Mouse (Mus musculus) MEL (cell line): Measurements from ENCODE around the gene Nkx2-3. TPM values are rescaled to one million over a fixed set of nuclear protein-coding genes. Genes with fewer than 3 reads are reported as not detected.

Experiments
- DNase-seq: peaks from one replicate; pipeline ENCODE4 v3.0.0; 2011; ENCODE audit warnings: low read depth, low spot score
- H3K27ac ChIP-seq: 2 replicates; pipeline ENCODE4 v1.5.1; 2012; ENCODE audit warnings: low read depth, mild to moderate bottlenecking, control low read depth, low read length, moderate library complexity; ENCODE audit not compliant: control insufficient read depth
- H3K27me3 ChIP-seq, 2 experiments: fragments of 150-350 bp in 1 of 2; sonication (generic) in 1 of 2; 2 replicates each; pipeline ENCODE4 v1.6.1; 2012; ENCODE audit warnings: low read length in 2 of 2, mild to moderate bottlenecking in 2 of 2, improper control_type of control experiment in 1 of 2, moderate library complexity in 1 of 2; ENCODE audit not compliant: insufficient read depth in 2 of 2, control insufficient read depth in 1 of 2
- H3K36me3 ChIP-seq, 2 experiments: 2 replicates each; pipeline ENCODE4 v1.6.1; 2012 to 2014; ENCODE audit warnings: low read length in 2 of 2, improper control_type of control experiment in 1 of 2, inconsistent platforms in 1 of 2, mild to moderate bottlenecking in 1 of 2; ENCODE audit not compliant: insufficient read depth in 2 of 2, control insufficient read depth in 1 of 2
- H3K4me1 ChIP-seq, 2 experiments: fragments of 150-350 bp in 1 of 2; sonication (generic) in 1 of 2; 2 replicates each; pipeline ENCODE4 v1.6.1; 2012; ENCODE audit warnings: low read length in 2 of 2, improper control_type of control experiment in 1 of 2, mild to moderate bottlenecking in 1 of 2; ENCODE audit not compliant: insufficient read depth in 2 of 2, control insufficient read depth in 1 of 2
- H3K4me3 ChIP-seq, 2 experiments: fragments of 150-350 bp in 1 of 2; sonication (generic) in 1 of 2; 2 replicates each; pipeline ENCODE4 v1.5.1; 2012; ENCODE audit warnings: low read depth in 2 of 2, low read length in 2 of 2, mild to moderate bottlenecking in 2 of 2, moderate library complexity in 2 of 2, control low read depth in 1 of 2, improper control_type of control experiment in 1 of 2; ENCODE audit not compliant: control insufficient read depth in 1 of 2, insufficient read depth in 1 of 2
- H3K79me2 ChIP-seq: 2 replicates; pipeline ENCODE4 v1.6.1; 2012; ENCODE audit warnings: mild to moderate bottlenecking, low read length, moderate library complexity; ENCODE audit not compliant: control insufficient read depth, poor library complexity, insufficient read depth
- H3K9ac ChIP-seq: 2 replicates; pipeline ENCODE4 v1.6.1; 2012; ENCODE audit warnings: low read depth, mild to moderate bottlenecking, control low read depth, low read length, moderate library complexity; ENCODE audit not compliant: control insufficient read depth, poor library complexity, severe bottlenecking
- H3K9me3 ChIP-seq: fragments of 150-350 bp; sonication (generic); replicated peaks from 2 replicates; pipeline ENCODE4 v1.6.1; 2012; ENCODE audit warnings: mild to moderate bottlenecking, low read length, improper control_type of control experiment, moderate library complexity; ENCODE audit not compliant: insufficient read depth
- BHLHE40 ChIP-seq: IDR thresholded peaks from 2 replicates; pipeline ENCODE4 v1.6.1; 2012; ENCODE audit warnings: low read depth, mild to moderate bottlenecking, inconsistent platforms, low read length, improper control_type of control experiment, borderline replicate concordance
- CHD2 ChIP-seq: IDR thresholded peaks from 2 replicates; pipeline ENCODE4 v1.6.1; 2011; ENCODE audit warnings: low read length, improper control_type of control experiment
- CTCF ChIP-seq, 3 experiments: IDR thresholded peaks in 2 of 3; conservative IDR thresholded peaks in 1 of 3; 2 replicates each; pipeline ENCODE4 v1.5.1; 2011 to 2012; ENCODE audit warnings: low read length in 3 of 3, low read depth in 2 of 3, mild to moderate bottlenecking in 2 of 3, improper control_type of control experiment in 1 of 3, inconsistent platforms in 1 of 3, mixed read lengths in 1 of 3, moderate library complexity in 1 of 3; ENCODE audit not compliant: control insufficient read depth in 1 of 3, insufficient read depth in 1 of 3, poor library complexity in 1 of 3, severe bottlenecking in 1 of 3
- E2F4 ChIP-seq: IDR thresholded peaks from 2 replicates; pipeline ENCODE4 v1.6.1; 2011; ENCODE audit warnings: low read depth, low read length, improper control_type of control experiment, borderline replicate concordance
- EP300 ChIP-seq, 2 experiments: IDR thresholded peaks; 2 replicates each; pipeline ENCODE4 v1.6.1; 2011; ENCODE audit warnings: improper control_type of control experiment in 2 of 2, low read length in 2 of 2, low read depth in 1 of 2, mild to moderate bottlenecking in 1 of 2
- GATA1 ChIP-seq: IDR thresholded peaks from 2 replicates; pipeline ENCODE4 v1.6.1; 2011; ENCODE audit warnings: low read depth, low read length, improper control_type of control experiment
- HCFC1 ChIP-seq: IDR thresholded peaks from 2 replicates; pipeline ENCODE4 v1.6.1; 2012; ENCODE audit warnings: low read depth, mild to moderate bottlenecking, inconsistent platforms, low read length, improper control_type of control experiment, moderate library complexity
- JUND ChIP-seq: IDR thresholded peaks from 2 replicates; pipeline ENCODE4 v1.6.1; 2011; ENCODE audit warnings: low read depth, mild to moderate bottlenecking, improper control_type of control experiment, low read length
- MAFK ChIP-seq: IDR thresholded peaks from 2 replicates; pipeline ENCODE4 v1.6.1; 2011; ENCODE audit warnings: low read depth, mild to moderate bottlenecking, low read length, improper control_type of control experiment, borderline replicate concordance
- MEF2A ChIP-seq: IDR thresholded peaks from 2 replicates; pipeline ENCODE4 v1.6.1; 2014; ENCODE audit warnings: low read depth, mild to moderate bottlenecking, inconsistent platforms, low read length, improper control_type of control experiment; ENCODE audit not compliant: poor library complexity, insufficient replicate concordance, severe bottlenecking; ENCODE audit errors: extremely low read depth
- MYB ChIP-seq: IDR thresholded peaks from 2 replicates; pipeline ENCODE4 v1.6.1; 2011; ENCODE audit warnings: mild to moderate bottlenecking, low read depth, low read length, improper control_type of control experiment
- MYC ChIP-seq: IDR thresholded peaks from 2 replicates; pipeline ENCODE4 v1.6.1; 2011; ENCODE audit warnings: low read depth, mild to moderate bottlenecking, low read length, improper control_type of control experiment, moderate library complexity
- NELFE ChIP-seq: IDR thresholded peaks from 2 replicates; pipeline ENCODE4 v1.6.1; 2011; ENCODE audit warnings: low read depth, low read length, improper control_type of control experiment
- NRF1 ChIP-seq: IDR thresholded peaks from 2 replicates; pipeline ENCODE4 v1.6.1; 2014; ENCODE audit warnings: low read depth, mild to moderate bottlenecking, inconsistent platforms, low read length, improper control_type of control experiment, moderate library complexity; ENCODE audit not compliant: poor library complexity, insufficient read depth, severe bottlenecking
- POLR2A ChIP-seq, 2 experiments: IDR thresholded peaks; 2 replicates each; pipeline ENCODE4 v1.6.1; 2011 to 2012; ENCODE audit warnings: low read length in 2 of 2, mild to moderate bottlenecking in 2 of 2, control low read depth in 1 of 2, improper control_type of control experiment in 1 of 2, low read depth in 1 of 2, moderate library complexity in 1 of 2; ENCODE audit not compliant: control insufficient read depth in 1 of 2, insufficient read depth in 1 of 2, poor library complexity in 1 of 2
- POLR2AphosphoS2 ChIP-seq: IDR thresholded peaks from 2 replicates; pipeline ENCODE4 v1.6.1; 2011; ENCODE audit warnings: low read length, improper control_type of control experiment
- POLR2AphosphoS5 ChIP-seq: IDR thresholded peaks from 2 replicates; pipeline ENCODE4 v1.6.1; 2012; ENCODE audit warnings: low read depth, borderline replicate concordance, mild to moderate bottlenecking, inconsistent platforms, low read length, moderate library complexity, mixed read lengths
- RAD21 ChIP-seq: IDR thresholded peaks from 2 replicates; pipeline ENCODE4 v1.6.1; 2011; ENCODE audit warnings: mild to moderate bottlenecking, low read depth, low read length, improper control_type of control experiment
- RCOR1 ChIP-seq: IDR thresholded peaks from 2 replicates; pipeline ENCODE4 v1.6.1; 2012; ENCODE audit warnings: low read depth, mild to moderate bottlenecking, inconsistent platforms, low read length, improper control_type of control experiment
- SIN3A ChIP-seq: IDR thresholded peaks from 2 replicates; pipeline ENCODE4 v1.6.1; 2012; ENCODE audit warnings: low read length, improper control_type of control experiment, inconsistent platforms
- SMC3 ChIP-seq: IDR thresholded peaks from 2 replicates; pipeline ENCODE4 v1.6.1; 2011; ENCODE audit warnings: low read depth, low read length, improper control_type of control experiment
- TAL1 ChIP-seq: IDR thresholded peaks from 2 replicates; pipeline ENCODE4 v1.6.1; 2012; ENCODE audit warnings: mild to moderate bottlenecking, inconsistent platforms, low read length, moderate library complexity, mixed read lengths
- TBP ChIP-seq: IDR thresholded peaks from 2 replicates; pipeline ENCODE4 v1.8.0; 2011; ENCODE audit warnings: low read depth, low read length, improper control_type of control experiment
- TCF12 ChIP-seq: IDR thresholded peaks from 2 replicates; pipeline ENCODE4 v1.6.1; 2014; ENCODE audit warnings: low read depth, mild to moderate bottlenecking, inconsistent platforms, low read length, improper control_type of control experiment, moderate library complexity
- USF1 ChIP-seq: IDR thresholded peaks from 2 replicates; pipeline ENCODE4 v1.6.1; 2014; ENCODE audit warnings: low read depth, mild to moderate bottlenecking, inconsistent platforms, low read length, improper control_type of control experiment, moderate library complexity
- USF2 ChIP-seq, 2 experiments: IDR thresholded peaks; 2 replicates each; pipeline ENCODE4 v1.6.1; 2011 to 2012; ENCODE audit warnings: improper control_type of control experiment in 2 of 2, low read length in 2 of 2, borderline replicate concordance in 1 of 2, inconsistent platforms in 1 of 2, low read depth in 1 of 2, mild to moderate bottlenecking in 1 of 2; ENCODE audit not compliant: insufficient read depth in 1 of 2
- ZMIZ1 ChIP-seq: IDR thresholded peaks from 2 replicates; pipeline ENCODE4 v1.6.1; 2012; ENCODE audit warnings: low read depth, mild to moderate bottlenecking, inconsistent platforms, low read length, improper control_type of control experiment, moderate library complexity
- polyA plus RNA-seq, 2 experiments: library from polyadenylated mRNA; stranded (reverse) in 1 of 2; unstranded in 1 of 2; fragments of >175 nt in 1 of 2; fragments of >200 nt in 1 of 2; gene quantifications; 2 replicates each; pipeline versions ENCODE4 v1.2.1 to v1.2.4; 2012; ENCODE audit warnings: low replicate concordance in 2 of 2, low read depth in 1 of 2; ENCODE audit not compliant: insufficient read length in 2 of 2, insufficient read depth in 1 of 2, missing spikeins in 1 of 2
- total RNA-seq: library from RNA; depleted of rRNA; stranded (reverse); fragments of 300-350 nt; gene quantifications from 2 replicates; pipeline ENCODE4 v1.2.3, GENCODE M21; 2012

Gene Nkx2-3
- total and polyA plus RNA-seq, 3 experiments = not detected

GRCm38 (mm10) chr19:43592026-43592425 lies 20.1 kb upstream of the Nkx2-3 start:
- H3K9ac ChIP-seq = no peak overlapping the region
- H3K79me2 ChIP-seq = no peaks in the 10 kb centered on the region
- TF ChIP-seq POLR2A (IDR thresholded peaks at IDR 0.05; ENCODE audit: control insufficient read depth in 1 of 2, insufficient read depth in 1 of 2, low read depth in 1 of 2, low read length in 2 of 2, poor library complexity in 1 of 2) = no peak
- TF ChIP-seq BHLHE40 = no peak
- no peak for TF ChIP-seq USF1
- TF ChIP-seq MYB = no peak
- no peak for TF ChIP-seq SIN3A
- TF ChIP-seq CTCF (IDR thresholded peaks at IDR 0.05 in 2 of 3, conservative IDR thresholded peaks at IDR 0.05 in 1 of 3; ENCODE audit: control insufficient read depth in 1 of 3, insufficient read depth in 1 of 3, low read depth in 2 of 3, low read length in 3 of 3, poor library complexity in 1 of 3, severe bottlenecking in 1 of 3) = no peak
- no peak for TF ChIP-seq MEF2A
- TF ChIP-seq ZMIZ1 = no peak
- TF ChIP-seq RAD21 = no peak
- no peak for TF ChIP-seq JUND
- TF ChIP-seq RCOR1 = no peak
- TF ChIP-seq TAL1 = no peak
- no peak for TF ChIP-seq MYC
- TF ChIP-seq CHD2 = no peak
- no peak for TF ChIP-seq HCFC1
- no peak for TF ChIP-seq POLR2AphosphoS5
- no peak for TF ChIP-seq TBP
- TF ChIP-seq EP300 (IDR thresholded peaks at IDR 0.05; ENCODE audit: low read depth in 1 of 2, low read length in 2 of 2) = no peak
- no peak for TF ChIP-seq USF2 (IDR thresholded peaks at IDR 0.05; ENCODE audit: borderline replicate concordance in 1 of 2, insufficient read depth in 1 of 2, low read depth in 1 of 2, low read length in 2 of 2)
- no peak for TF ChIP-seq MAFK
- no peak overlapping the region for H3K4me3 ChIP-seq
- no peak overlapping the region for H3K27ac ChIP-seq
- H3K4me1 ChIP-seq = peaks cover 2 to 4% of the 10 kb centered on the region in 2 experiments; a peak in 2 of 4 replicates
- DNase-seq = no peak
- no peaks in the 10 kb centered on the region for H3K9me3 ChIP-seq
- no peaks in the 10 kb centered on the region for H3K36me3 ChIP-seq
- peaks cover 17 to 18% of the 10 kb centered on the region in 2 experiments for H3K27me3 ChIP-seq

- peaks cover 2 to 4% of the 10 kb centered on the region in 2 experiments; a peak in 2 of 4 replicates for H3K4me1 ChIP-seq
- no peaks in the 10 kb centered on the region for H3K9me3 ChIP-seq
- H3K9ac ChIP-seq = no peak overlapping the region
- no peaks in the 10 kb centered on the region for H3K36me3 ChIP-seq
- no peak for TF ChIP-seq GATA1
- TF ChIP-seq SMC3 = no peak
- no peak for TF ChIP-seq MAFK
- TF ChIP-seq NRF1 = no peak
- no peak for TF ChIP-seq TCF12
- no peak for TF ChIP-seq NELFE
- no peak for TF ChIP-seq E2F4
- no peak for TF ChIP-seq POLR2AphosphoS2
- TF ChIP-seq RCOR1 = no peak
- H3K27ac ChIP-seq = no peak overlapping the region
- no peak for DNase-seq
- H3K27me3 ChIP-seq = peaks cover 17 to 27% of the 10 kb centered on the region in 2 experiments
- H3K79me2 ChIP-seq = no peaks in the 10 kb centered on the region
- H3K4me3 ChIP-seq = no peak overlapping the region
Observed at GRCm38 (mm10) chr19:43596981-43597380, 15.1 kb upstream of the Nkx2-3 start.
